Mouse (Mus musculus): ENCODE data around the gene Mageb4. TPM values are rescaled to one million over a fixed set of nuclear protein-coding genes. Genes with fewer than 3 reads are reported as not detected.
"Not testable (repeated sequence)": the region's sequence is repeated elsewhere in the genome, so short reads cannot be mapped to it uniquely, and the experiment has no call there.

Mageb4 gene
- total RNA-seq (2015; ENCODE audit: low replicate concordance) (not detected in 2 replicates), total RNA-seq (2017; ENCODE audit: low replicate concordance) (not detected in 2 replicates)

- ATAC-seq (replicated peaks; ENCODE audit: low FRiP score, poor library complexity, severe bottlenecking), result not testable (repeated sequence)
These were observed at the start of gene Mageb4 for GRCm38 (mm10) chrX:86304993-86305392. TSS of gene Mageb4 (minus strand) at chrX:86305093.

GRCm38 (mm10) chrX:86284597-86284996 is 20.3 kb downstream of the Mageb4 start:
- ATAC-seq (replicated peaks; ENCODE audit: low FRiP score, poor library complexity, severe bottlenecking), result not testable (repeated sequence)

DNA sequence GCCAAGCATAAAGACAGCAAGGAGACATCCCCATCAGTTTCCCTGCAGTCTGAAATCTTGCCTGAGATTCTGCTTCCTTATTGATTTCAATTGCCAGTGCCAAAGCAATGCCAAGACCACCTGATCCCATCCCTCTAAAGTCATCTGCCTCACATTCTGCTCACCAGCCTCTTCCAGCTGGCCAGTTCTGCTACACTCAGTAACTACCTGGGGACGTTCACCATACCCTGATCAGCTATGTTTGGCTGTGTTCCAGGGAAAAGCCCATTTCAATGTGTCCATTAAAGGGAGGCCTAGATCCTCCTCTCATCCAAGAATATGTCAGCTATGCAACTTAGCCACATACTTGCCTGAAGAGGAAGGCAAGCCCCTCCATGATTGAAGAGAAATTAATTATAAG is 58.9 kb downstream of the Mageb4 start:
- not testable (repeated sequence) for ATAC-seq (replicated peaks; ENCODE audit: low FRiP score, poor library complexity, severe bottlenecking)

GRCm38 (mm10) chrX:86237246-86237645 is 67.6 kb downstream of the Mageb4 start:
- ATAC-seq (replicated peaks; ENCODE audit: low FRiP score, poor library complexity, severe bottlenecking), result no peak

Other genes with a start within 250 kb of the Mageb4 start
- not detected in 2 replicates for gene Nr0b1, start 113.3 kb downstream of the Mageb4 start, total RNA-seq (2015; ENCODE audit: low replicate concordance)
- not detected in 2 replicates for gene Nr0b1, start 113.3 kb downstream of the Mageb4 start, total RNA-seq (2017; ENCODE audit: low replicate concordance)

All from erythroblast, adult 5-6 weeks (primary cell).